24 mouse cellular contexts compared by ENCODE assay signal in the genomic region with DNA sequence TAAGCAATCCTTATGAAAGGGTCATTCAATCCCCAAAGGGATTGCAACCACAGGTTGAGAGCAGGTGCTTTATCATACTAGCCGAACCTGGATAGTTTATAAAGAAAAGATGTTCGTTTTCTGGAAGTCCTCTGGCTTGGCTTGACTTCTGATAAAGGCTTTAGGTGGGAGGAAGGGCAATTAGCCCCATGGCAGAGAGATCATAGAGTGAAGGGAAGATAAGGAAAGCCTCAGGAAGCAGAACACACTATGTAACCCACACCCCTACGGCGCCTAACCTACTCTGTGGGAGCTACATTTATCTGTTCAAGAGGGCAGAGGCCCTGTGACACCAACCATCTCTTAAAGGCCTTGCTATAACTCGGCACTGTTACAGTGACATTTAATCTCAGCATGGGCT.
DNase-seq lines count a peak whose midpoint lies in the region; ATAC-seq and TF ChIP-seq lines count a peak whose summit lies in the region.
"Had no signal": no experiment of that assay in that cellular context is flagged by ENCODE, and none has a peak within 500 bp of the region (broad histone marks: within the 10 kb centered on the region; RNA-seq: fewer than 3 reads in every experiment).

No protein-coding gene starts in this region.

- ATAC-seq in liver, embryonic 11.5 days (replicated peaks; ENCODE audit: low FRiP score) = peak; percentile 46; the same call in 1 of the 2 replicates
- no peak for ATAC-seq in liver, postnatal 0 days
- 0 out of 2 replicates have a peak, but pooled peaks have one; percentile 20 for ATAC-seq in common myeloid progenitor, adult 5-6 weeks (replicated peaks; ENCODE audit: low read depth, poor library complexity, severe bottlenecking)
- peak; percentile 32 for ATAC-seq in megakaryocyte progenitor cell, adult 5-6 weeks (replicated peaks; ENCODE audit: poor library complexity)
- ATAC-seq: forebrain, embryonic 14.5 days; forebrain, postnatal 0 days had no signal

- H3K27me3 ChIP-seq in liver, embryonic 11.5 days (replicated peaks; ENCODE audit: control insufficient read depth, insufficient read depth, low read length) = no peaks in the 10 kb centered on the region
- H3K27me3 ChIP-seq in liver, postnatal 0 days (ENCODE audit: insufficient read depth, low read length) = no peaks in the 10 kb centered on the region
- H3K27me3 ChIP-seq: CH12.LX; embryonic facial prominence, embryonic 15.5 days; heart, embryonic 13.5 days; hindbrain, embryonic 15.5 days had no signal

- DNase-seq in liver, embryonic 11.5 days (ENCODE audit: low spot score) = no peak
- no peak for DNase-seq in liver, postnatal 0 days
- no peak for DNase-seq in c-Kit-positive CD71-positive TER-119-positive erythroid progenitor cells, embryonic 14.5 days (ENCODE audit: low spot score)
- DNase-seq in cerebellum, adult 11 months = no peak
- DNase-seq: adrenal gland, adult 2 months; adrenal gland, postnatal 14 days; B cell, adult 2 months; cerebellum, adult 18-20 months; cerebellum, adult 9-10 months; cerebellum, postnatal 14 days; forebrain, postnatal 0 days; gastrocnemius, postnatal 25 days; heart, adult 18-20 months; heart, postnatal 14 days; heart, postnatal 4 days had no signal

- 34% methylated on average over 5 of the region's 5 CpGs for WGBS in liver, embryonic 11.5 days
- 50% methylated on average over 5 of the region's 5 CpGs for WGBS in liver, postnatal 0 days (ENCODE audit: insufficient replicate concordance)

- no peak for TF ChIP-seq CTCF in liver, postnatal 0 days (IDR thresholded peaks at IDR 0.05; ENCODE audit: low read depth)

- no peak overlapping the region for H3K4me3 ChIP-seq in liver, embryonic 11.5 days (ENCODE audit: low read depth, low read length)
- H3K4me3 ChIP-seq in liver, postnatal 0 days (ENCODE audit: low read depth, low read length) = no peak overlapping the region
- H3K4me3 ChIP-seq: embryonic facial prominence, embryonic 12.5 days; embryonic facial prominence, embryonic 15.5 days; heart, embryonic 13.5 days; hindbrain, embryonic 15.5 days had no signal

- no peak overlapping the region for H3K27ac ChIP-seq in liver, embryonic 11.5 days (ENCODE audit: low read depth, low read length)
- H3K27ac ChIP-seq in liver, postnatal 0 days (ENCODE audit: low read depth) = no peak overlapping the region
- H3K27ac ChIP-seq: embryonic facial prominence, embryonic 12.5 days; embryonic facial prominence, embryonic 15.5 days; heart, embryonic 13.5 days; hindbrain, embryonic 15.5 days had no signal

- no peak for TF ChIP-seq EP300 in liver, postnatal 0 days (IDR thresholded peaks at IDR 0.05; ENCODE audit: low read depth)

- H3K36me3 ChIP-seq in liver, embryonic 11.5 days (ENCODE audit: control insufficient read depth, insufficient read depth, low read length) = no peaks in the 10 kb centered on the region
- no peaks in the 10 kb centered on the region for H3K36me3 ChIP-seq in liver, postnatal 0 days (replicated peaks; ENCODE audit: insufficient read depth, low read length)
- H3K36me3 ChIP-seq: embryonic facial prominence, embryonic 12.5 days; embryonic facial prominence, embryonic 15.5 days; G1E; heart, embryonic 13.5 days; hindbrain, embryonic 15.5 days had no signal

- no peak overlapping the region for H3K4me2 ChIP-seq in liver, embryonic 11.5 days
- H3K4me2 ChIP-seq in liver, postnatal 0 days (ENCODE audit: low read depth, low read length) = no peak overlapping the region
- H3K4me2 ChIP-seq: embryonic facial prominence, embryonic 12.5 days; embryonic facial prominence, embryonic 15.5 days; heart, embryonic 13.5 days; hindbrain, embryonic 15.5 days had no signal

- no peak overlapping the region for H3K9ac ChIP-seq in liver, embryonic 11.5 days (ENCODE audit: low read depth, low read length)
- H3K9ac ChIP-seq in liver, postnatal 0 days (replicated peaks) = no peak overlapping the region
- H3K9ac ChIP-seq: embryonic facial prominence, embryonic 12.5 days; embryonic facial prominence, embryonic 15.5 days; forebrain, postnatal 0 days; heart, embryonic 13.5 days; hindbrain, embryonic 15.5 days had no signal

- peaks cover 12% of the 10 kb centered on the region for H3K4me1 ChIP-seq in liver, embryonic 11.5 days (replicated peaks; ENCODE audit: control insufficient read depth, insufficient read depth, low read length)
- peaks cover 23% of the 10 kb centered on the region for H3K4me1 ChIP-seq in liver, postnatal 0 days (ENCODE audit: insufficient read depth)

- H3K9me3 ChIP-seq in liver, embryonic 11.5 days (ENCODE audit: control insufficient read depth, low read length) = no peaks in the 10 kb centered on the region
- no peaks in the 10 kb centered on the region for H3K9me3 ChIP-seq in liver, postnatal 0 days (ENCODE audit: low read length)
- H3K9me3 ChIP-seq: embryonic facial prominence, embryonic 12.5 days; embryonic facial prominence, embryonic 15.5 days; G1E; heart, embryonic 13.5 days; hindbrain, embryonic 15.5 days had no signal
